Mouse (Mus musculus): ENCODE data around the gene Noct.

DNA sequence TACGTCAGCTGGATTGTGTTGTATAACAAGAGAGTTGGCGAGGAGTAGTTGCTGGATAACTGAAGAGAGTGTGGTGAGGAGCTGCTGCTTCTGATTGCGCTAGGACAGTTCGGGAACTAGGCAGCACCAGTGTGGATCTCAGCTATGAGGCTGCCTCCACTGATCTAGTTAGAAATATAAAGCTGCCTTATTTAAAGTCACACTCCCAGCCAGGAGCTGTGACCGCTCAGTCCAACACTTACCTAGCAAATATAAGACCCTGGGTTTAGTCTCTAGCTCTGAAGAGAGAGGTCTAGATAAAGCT, 10.5 kb downstream of the Noct start:
- no peak for TF ChIP-seq ZC3H11A (IDR thresholded peaks at IDR 0.05; ENCODE audit: borderline replicate concordance, low read depth, low read length)
- TF ChIP-seq ZNF384 (IDR thresholded peaks at IDR 0.05; ENCODE audit: low read depth, low read length): no peak
- no peak for TF ChIP-seq MAFK (IDR thresholded peaks at IDR 0.05; ENCODE audit: insufficient read depth, low read depth, low read length)
- TF ChIP-seq HCFC1 (IDR thresholded peaks at IDR 0.05; ENCODE audit: borderline replicate concordance, insufficient read depth, low read length): no peak
- TF ChIP-seq CHD2 (IDR thresholded peaks at IDR 0.05; ENCODE audit: low read depth, low read length): no peak
